Mouse (Mus musculus) small intestine, adult 2 months (tissue): ENCODE measurements around the gene Csnk1g2. TPM values are rescaled to one million over a fixed set of nuclear protein-coding genes. Genes with fewer than 3 reads are reported as not detected.
A peak's percentile ranks its signal among the peaks of the same experiment; 100 is the strongest.

Experiments
- H3K27ac ChIP-seq: fragments of 200-500 bp; 2 replicates; pipeline ENCODE4 v1.5.1; 2012; ENCODE audit warnings: low read depth, low read length, control low read depth, inconsistent platforms; ENCODE audit not compliant: insufficient read depth
- H3K27me3 ChIP-seq: fragments of 200-500 bp; 2 replicates; pipeline ENCODE4 v1.6.1; 2012; ENCODE audit warnings: mild to moderate bottlenecking, moderate library complexity, low read length, inconsistent platforms; ENCODE audit not compliant: control insufficient read depth, insufficient read depth
- H3K36me3 ChIP-seq: fragments of 200-500 bp; 2 replicates; pipeline ENCODE4 v1.6.1; 2012; ENCODE audit warnings: mild to moderate bottlenecking, low read length, control low read depth, inconsistent platforms; ENCODE audit not compliant: control insufficient read depth, insufficient read depth
- H3K4me1 ChIP-seq: fragments of 200-500 bp; 2 replicates; pipeline ENCODE4 v1.6.1; 2012; ENCODE audit warnings: low read length, inconsistent platforms, mixed read lengths; ENCODE audit not compliant: control insufficient read depth, insufficient read depth, insufficient read length
- H3K4me3 ChIP-seq: fragments of 200-500 bp; 2 replicates; pipeline ENCODE4 v1.5.1; 2012; ENCODE audit warnings: low read depth, mild to moderate bottlenecking, control low read depth, inconsistent platforms, low read length, moderate library complexity
- CTCF ChIP-seq: fragments of 200-500 bp; IDR thresholded peaks from 2 replicates; pipeline ENCODE4 v1.5.1; 2012; ENCODE audit warnings: low read depth, mild to moderate bottlenecking, control low read depth, inconsistent platforms, low read length, moderate library complexity, mixed read lengths; ENCODE audit not compliant: insufficient replicate concordance, insufficient read length; ENCODE audit errors: extremely low read depth
- POLR2A ChIP-seq: fragments of 200-500 bp; IDR thresholded peaks from 2 replicates; pipeline ENCODE4 v1.6.1; 2012; ENCODE audit warnings: low read depth, mild to moderate bottlenecking, control low read depth, inconsistent platforms, low read length, moderate library complexity
- WGBS: fragments of 180-500 bp; shearing (Covaris S2); methylation state at CpG from one replicate; pipeline ENCODE4 v1.1.7; 2018; 5-methylcytosine and 5-hydroxymethylcytosine counted together
- polyA plus RNA-seq: library from polyadenylated mRNA; depleted of rRNA; stranded (reverse); fragments of >200 nt; gene quantifications from 2 replicates; pipeline ENCODE4 v1.2.3, GENCODE M21; 2012

Csnk1g2 gene
- polyA plus RNA-seq, 1 experiment, result 266 TPM

- peak overlapping the region; percentile 98 for H3K27ac ChIP-seq
These were observed 54.7 kb downstream of the Csnk1g2 start for GRCm38 (mm10) chr10:80677128-80677875.

GRCm38 (mm10) chr10:80677942-80678436 is 55.4 kb downstream of the Csnk1g2 start, which contains the start of gene Mknk2:
Gene Mknk2 (minus strand): TSS chr10:80678112.
- H3K36me3 ChIP-seq, result no peaks in the 10 kb centered on the region; the same call in 1 of the 2 replicates
- WGBS, result 1% methylated on average over 8 of the region's 8 CpGs
- H3K27me3 ChIP-seq, result no peaks in the 10 kb centered on the region
- TF ChIP-seq POLR2A (peak; percentile 29; the same call in 1 of the 2 replicates), CTCF (no peak)
- H3K4me1 ChIP-seq, result peaks cover 45% of the 10 kb centered on the region
- peak within 1 kb of the TSS; percentile 68 for H3K4me3 ChIP-seq
- peak within 1 kb of the TSS; percentile 98 for H3K27ac ChIP-seq

More at GRCm38 (mm10) chr10:80677128-80677875, 54.7 kb downstream of the Csnk1g2 start:
- H3K36me3 ChIP-seq, result no peaks in the 10 kb centered on the region; the same call in 1 of the 2 replicates
- H3K4me1 ChIP-seq, result peaks cover 52% of the 10 kb centered on the region
- no peak for TF ChIP-seq POLR2A
- TF ChIP-seq CTCF, result no peak
- WGBS, result 6% methylated on average over 9 of the region's 9 CpGs
- peak overlapping the region; percentile 68 for H3K4me3 ChIP-seq
- no peaks in the 10 kb centered on the region for H3K27me3 ChIP-seq

- no peaks in the 10 kb centered on the region; the same call in 1 of the 2 replicates for H3K36me3 ChIP-seq
- H3K27me3 ChIP-seq, result no peaks in the 10 kb centered on the region
- TF ChIP-seq CTCF (no peak), POLR2A (no peak)
- H3K27ac ChIP-seq, result peak overlapping the region; percentile 98
- H3K4me1 ChIP-seq, result peaks cover 38% of the 10 kb centered on the region
- no peak overlapping the region for H3K4me3 ChIP-seq
- WGBS, result 19% methylated on average over 9 of the region's 10 CpGs
These were observed 56.2 kb downstream of the Csnk1g2 start for GRCm38 (mm10) chr10:80678601-80679377.

GRCm38 (mm10) chr10:80679556-80680259 is 57.1 kb downstream of the Csnk1g2 start:
- Histone ChIP-seq H3K4me3 (no peak overlapping the region), H3K36me3 (no peaks in the 10 kb centered on the region), H3K27ac (peak overlapping the region; percentile 73), H3K27me3 (no peaks in the 10 kb centered on the region), H3K4me1 (peaks cover 28% of the 10 kb centered on the region)
- 58% methylated on average over 9 of the region's 9 CpGs for WGBS
- no peak for TF ChIP-seq CTCF
- no peak for TF ChIP-seq POLR2A

GRCm38 (mm10) chr10:80680260-80680696 is 57.6 kb downstream of the Csnk1g2 start:
- WGBS, result 73% methylated on average over 2 of the region's 2 CpGs
- Histone ChIP-seq H3K27ac (0 out of 2 replicates have a peak overlapping the region, but pooled peaks have one; percentile 73), H3K4me1 (peaks cover 25% of the 10 kb centered on the region), H3K4me3 (no peak overlapping the region), H3K36me3 (peaks cover 3% of the 10 kb centered on the region; the same call in 1 of the 2 replicates), H3K27me3 (no peaks in the 10 kb centered on the region)
- TF ChIP-seq CTCF, result no peak
- no peak for TF ChIP-seq POLR2A

- TF ChIP-seq CTCF, result no peak
- TF ChIP-seq POLR2A, result no peak
These were observed 59.4 kb downstream of the Csnk1g2 start for GRCm38 (mm10) chr10:80682003-80682402.

More at GRCm38 (mm10) chr10:80682003-80682402, 59.4 kb downstream of the Csnk1g2 start:
- 92% methylated on average over 6 of the region's 6 CpGs for WGBS
- Histone ChIP-seq H3K27me3 (no peaks in the 10 kb centered on the region), H3K27ac (no peak overlapping the region), H3K4me3 (no peak overlapping the region), H3K36me3 (peaks cover 16% of the 10 kb centered on the region), H3K4me1 (peaks cover 25% of the 10 kb centered on the region)
